Mouse (Mus musculus): ENCODE data around the gene Lmntd1. TPM values are rescaled to one million over a fixed set of nuclear protein-coding genes. Genes with fewer than 3 reads are reported as not detected.

Gene Lmntd1
- polyA plus RNA-seq, 1 experiment from 2014 or later, result 0.78 TPM

DNA sequence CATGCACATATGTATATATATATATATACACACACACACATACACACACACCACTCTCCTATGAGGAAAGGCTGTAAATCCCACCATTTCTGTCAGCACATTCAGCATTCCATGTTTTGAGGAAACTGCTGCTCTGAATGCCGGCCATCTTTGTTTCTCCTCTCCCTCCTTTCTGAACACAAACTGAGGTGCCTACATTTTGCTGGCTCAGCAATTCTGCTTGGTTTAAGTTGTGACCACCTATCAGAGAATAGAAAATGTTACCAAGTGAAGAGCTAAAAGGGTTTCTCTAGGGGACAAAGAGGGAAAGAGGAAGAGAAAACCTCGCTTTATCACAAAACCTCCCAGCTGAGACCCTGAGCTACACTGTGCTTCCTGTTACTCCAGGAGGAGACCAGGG, 20.3 kb upstream of the Lmntd1 start:
- WGBS, result 85% methylated on average over 2 of the region's 2 CpGs
- H3K36me3 ChIP-seq, result no peaks in the 10 kb centered on the region
- peaks cover 3% of the 10 kb centered on the region; the same call in 1 of the 2 replicates for H3K9me3 ChIP-seq

DNA sequence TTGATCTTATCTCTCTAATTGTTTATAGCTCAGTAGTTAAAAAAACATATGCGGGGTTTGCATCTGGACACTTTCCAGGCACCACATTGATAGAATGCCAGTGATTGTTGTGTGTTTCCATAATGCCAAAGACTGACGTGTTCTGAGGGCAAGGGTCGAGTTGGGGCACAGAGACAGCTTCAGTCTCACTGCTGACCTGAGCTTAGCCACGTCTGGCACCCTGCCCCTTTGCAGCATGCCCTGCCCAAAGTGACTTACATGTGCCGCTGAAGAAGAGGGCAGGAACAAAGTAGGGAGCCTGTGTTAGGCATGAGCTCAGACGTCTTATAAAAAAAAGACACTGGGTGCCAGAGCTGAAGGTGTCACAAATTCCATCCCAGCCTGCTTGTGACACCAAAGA, 16.1 kb upstream of the Lmntd1 start:
- Histone ChIP-seq H3K4me2 (replicated peaks) (no peak overlapping the region), H3K4me3 (replicated peaks) (no peak overlapping the region), H3K9me3 (peaks cover 3% of the 10 kb centered on the region; the same call in 1 of the 2 replicates), H3K9ac (replicated peaks) (no peak overlapping the region), H3K36me3 (no peaks in the 10 kb centered on the region), H3K27ac (no peak overlapping the region), H3K27me3 (no peaks in the 10 kb centered on the region), H3K4me1 (replicated peaks) (no peaks in the 10 kb centered on the region)
- ATAC-seq, result no peak
- 65% methylated on average over 6 of the region's 6 CpGs for WGBS

More for the DNA sequence above, 20.3 kb upstream of the Lmntd1 start:
- Histone ChIP-seq H3K4me1 (replicated peaks) (no peaks in the 10 kb centered on the region), H3K9ac (replicated peaks) (no peak overlapping the region), H3K27me3 (no peaks in the 10 kb centered on the region), H3K27ac (no peak overlapping the region), H3K4me3 (replicated peaks) (no peak overlapping the region), H3K4me2 (replicated peaks) (no peak overlapping the region)
- ATAC-seq, result no peak

- H3K4me1 ChIP-seq (replicated peaks), result no peaks in the 10 kb centered on the region
- no peak for ATAC-seq
- 87% methylated on average over 4 of the region's 4 CpGs for WGBS
Measured at GRCm38 (mm10) chr6:145623141-145623540, 9.0 kb upstream of the Lmntd1 start.

GRCm38 (mm10) chr6:145616402-145617229, 2.5 kb upstream of the Lmntd1 start:
- WGBS, result 88% methylated on average over 5 of the region's 5 CpGs
- peaks cover 4% of the 10 kb centered on the region; the same call in 1 of the 2 replicates for H3K4me1 ChIP-seq (replicated peaks)
- no peak for ATAC-seq
- H3K4me3 ChIP-seq (replicated peaks), result no peak overlapping the region
- H3K9me3 ChIP-seq, result no peaks in the 10 kb centered on the region
- H3K27ac ChIP-seq, result no peak overlapping the region
- no peak overlapping the region for H3K4me2 ChIP-seq (replicated peaks)
- H3K36me3 ChIP-seq, result no peaks in the 10 kb centered on the region
- H3K27me3 ChIP-seq, result no peaks in the 10 kb centered on the region
- H3K9ac ChIP-seq (replicated peaks), result no peak overlapping the region

More at GRCm38 (mm10) chr6:145623141-145623540, 9.0 kb upstream of the Lmntd1 start:
- Histone ChIP-seq H3K36me3 (no peaks in the 10 kb centered on the region), H3K27ac (no peak overlapping the region), H3K9me3 (no peaks in the 10 kb centered on the region), H3K4me2 (replicated peaks) (no peak overlapping the region), H3K4me3 (replicated peaks) (no peak overlapping the region), H3K9ac (replicated peaks) (no peak overlapping the region), H3K27me3 (no peaks in the 10 kb centered on the region)

- WGBS, result 96% methylated on average over 31 of the region's 31 CpGs
- H3K9me3 ChIP-seq, result no peaks in the 10 kb centered on the region
- H3K27ac ChIP-seq, result no peak within 1 kb of the TSS
- ATAC-seq, result no peak
- H3K4me2 ChIP-seq (replicated peaks), result no peak within 1 kb of the TSS
- no peak within 1 kb of the TSS for H3K4me3 ChIP-seq (replicated peaks)
- peaks cover 4% of the 10 kb centered on the region; the same call in 1 of the 2 replicates for H3K4me1 ChIP-seq (replicated peaks)
- H3K9ac ChIP-seq (replicated peaks), result no peak within 1 kb of the TSS
- no peaks in the 10 kb centered on the region for H3K36me3 ChIP-seq
- no peaks in the 10 kb centered on the region for H3K27me3 ChIP-seq
Measured at GRCm38 (mm10) chr6:145615666-145616210, 1.6 kb upstream of the Lmntd1 start, which contains the start of gene Tuba3b. Gene Tuba3b (plus strand): TSS chr6:145615757.

DNA sequence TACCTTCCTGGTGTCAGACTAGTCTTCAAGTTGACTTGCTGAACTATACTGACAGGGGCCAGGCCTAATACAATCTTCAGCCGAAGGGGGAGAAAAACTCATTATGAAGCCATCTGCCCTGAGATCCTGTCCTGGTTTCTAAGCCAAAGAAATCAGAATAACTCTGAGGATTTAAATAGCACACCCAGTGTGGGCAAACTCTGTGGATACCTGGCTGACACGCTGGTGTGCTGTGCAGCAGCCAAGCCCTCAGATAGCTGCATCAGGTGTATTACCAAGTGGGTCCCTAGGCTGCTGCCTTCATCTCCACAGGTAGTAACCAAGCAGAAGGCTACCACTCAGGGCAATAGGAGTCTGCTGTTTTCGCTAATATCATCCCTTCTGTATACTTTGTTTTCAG, 1.5 kb downstream of the Lmntd1 start:
- 81% methylated on average over 3 of the region's 3 CpGs for WGBS
- H3K4me2 ChIP-seq (replicated peaks), result no peak overlapping the region
- no peaks in the 10 kb centered on the region for H3K36me3 ChIP-seq
- H3K9ac ChIP-seq (replicated peaks), result no peak overlapping the region
- H3K4me3 ChIP-seq (replicated peaks), result no peak overlapping the region
- H3K27ac ChIP-seq, result no peak overlapping the region
- ATAC-seq, result no peak
- H3K4me1 ChIP-seq (replicated peaks), result peaks cover 4% of the 10 kb centered on the region; the same call in 1 of the 2 replicates
- H3K27me3 ChIP-seq, result no peaks in the 10 kb centered on the region
- no peaks in the 10 kb centered on the region for H3K9me3 ChIP-seq

GRCm38 (mm10) chr6:145610901-145611300, 3.2 kb downstream of the Lmntd1 start:
- WGBS, result 79% methylated on average over 5 of the region's 5 CpGs
- H3K27me3 ChIP-seq, result no peaks in the 10 kb centered on the region

DNA sequence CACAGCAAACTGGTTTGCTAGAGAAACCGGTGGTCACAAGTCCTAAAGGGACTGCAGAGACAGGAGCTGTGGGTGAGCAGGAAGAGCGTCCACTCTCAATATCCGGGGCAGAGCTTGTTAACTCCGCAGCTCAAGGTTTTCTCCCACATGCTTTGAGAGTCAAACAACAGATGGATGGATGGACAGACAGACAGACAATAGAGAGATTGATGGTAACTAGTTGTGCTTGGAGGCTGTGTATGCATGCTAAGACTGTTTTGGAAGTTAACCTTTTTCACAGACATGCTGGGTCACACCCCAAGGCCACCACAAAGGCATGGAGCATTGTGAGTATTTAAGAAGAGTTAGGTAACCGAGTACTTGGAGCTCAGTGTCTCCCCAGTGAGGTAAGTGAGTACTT, 5.4 kb downstream of the Lmntd1 start:
- H3K9ac ChIP-seq (replicated peaks), result no peak overlapping the region

More at GRCm38 (mm10) chr6:145610901-145611300, 3.2 kb downstream of the Lmntd1 start:
- Histone ChIP-seq H3K9ac (replicated peaks) (no peak overlapping the region), H3K27ac (no peak overlapping the region), H3K4me2 (replicated peaks) (no peak overlapping the region), H3K36me3 (no peaks in the 10 kb centered on the region), H3K9me3 (no peaks in the 10 kb centered on the region), H3K4me1 (replicated peaks) (peaks cover 4% of the 10 kb centered on the region; the same call in 1 of the 2 replicates), H3K4me3 (replicated peaks) (no peak overlapping the region)
- ATAC-seq, result no peak

DNA sequence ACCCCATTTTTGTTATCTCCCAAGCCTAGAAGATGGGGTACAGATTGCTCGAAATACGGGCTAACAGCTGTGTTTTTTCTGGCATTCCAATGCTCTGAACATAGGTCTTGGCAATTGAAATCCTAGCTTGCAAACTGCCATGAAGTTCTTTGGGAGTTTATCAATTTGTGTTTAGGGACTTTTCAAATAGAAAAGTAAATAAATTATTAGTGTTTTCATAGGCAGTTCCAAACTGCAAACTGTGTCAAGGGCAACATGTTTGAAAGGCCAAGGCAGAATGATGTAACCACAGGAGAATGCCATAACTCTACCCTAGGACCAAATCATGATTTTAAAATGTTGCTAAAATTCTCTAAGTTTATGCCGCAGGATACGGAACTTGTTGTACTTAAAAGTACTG, 6.4 kb downstream of the Lmntd1 start:
- no peak overlapping the region for H3K27ac ChIP-seq
- H3K36me3 ChIP-seq, result no peaks in the 10 kb centered on the region
- 94% methylated on average over 4 of the region's 4 CpGs for WGBS

More for the DNA sequence above, 5.4 kb downstream of the Lmntd1 start:
- no peak for ATAC-seq
- Histone ChIP-seq H3K27me3 (no peaks in the 10 kb centered on the region), H3K4me2 (replicated peaks) (no peak overlapping the region), H3K36me3 (no peaks in the 10 kb centered on the region), H3K9me3 (no peaks in the 10 kb centered on the region), H3K4me1 (replicated peaks) (peaks cover 20% of the 10 kb centered on the region), H3K27ac (no peak overlapping the region), H3K4me3 (replicated peaks) (no peak overlapping the region)
- 93% methylated on average over 5 of the region's 5 CpGs for WGBS

DNA sequence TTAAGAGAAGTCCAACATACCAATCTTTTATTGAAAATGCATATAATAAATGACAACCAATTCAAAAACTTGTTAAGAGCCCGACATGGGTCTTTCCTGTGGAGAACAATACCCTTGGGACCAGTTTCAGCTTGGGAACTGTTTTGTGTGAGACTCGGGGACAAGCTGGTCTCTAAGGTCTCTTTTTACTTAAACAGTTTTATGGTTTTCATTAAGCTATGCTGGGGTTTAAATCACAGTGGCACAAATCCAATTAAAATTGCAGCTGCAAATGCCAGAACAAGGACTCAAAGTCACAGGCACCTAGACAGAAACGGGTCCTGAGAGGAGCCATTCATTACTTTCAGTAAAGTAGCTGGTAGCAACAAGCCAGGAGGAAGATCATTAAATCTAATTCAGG, 8.9 kb downstream of the Lmntd1 start:
- H3K27ac ChIP-seq, result 0 out of 2 replicates have a peak overlapping the region, but pooled peaks have one; percentile 10
- H3K4me1 ChIP-seq (replicated peaks), result peaks cover 18% of the 10 kb centered on the region
- no peak for ATAC-seq
- H3K4me3 ChIP-seq (replicated peaks), result no peak overlapping the region
- H3K27me3 ChIP-seq, result no peaks in the 10 kb centered on the region
- no peak overlapping the region for H3K4me2 ChIP-seq (replicated peaks)
- H3K9ac ChIP-seq (replicated peaks), result no peak overlapping the region
- no peaks in the 10 kb centered on the region for H3K36me3 ChIP-seq
- no peaks in the 10 kb centered on the region for H3K9me3 ChIP-seq
- WGBS, result 30% methylated on average over 3 of the region's 3 CpGs

More for the DNA sequence above, 6.4 kb downstream of the Lmntd1 start:
- H3K27me3 ChIP-seq, result no peaks in the 10 kb centered on the region
- no peak for ATAC-seq
- no peak overlapping the region for H3K4me2 ChIP-seq (replicated peaks)
- H3K9ac ChIP-seq (replicated peaks), result no peak overlapping the region
- peaks cover 16% of the 10 kb centered on the region for H3K4me1 ChIP-seq (replicated peaks)
- no peak overlapping the region for H3K4me3 ChIP-seq (replicated peaks)
- H3K9me3 ChIP-seq, result no peaks in the 10 kb centered on the region

- WGBS, result 85% methylated on average over 4 of the region's 4 CpGs
- no peaks in the 10 kb centered on the region for H3K27me3 ChIP-seq
- no peaks in the 10 kb centered on the region for H3K36me3 ChIP-seq
- no peak overlapping the region for H3K4me3 ChIP-seq (replicated peaks)
- peaks cover 18% of the 10 kb centered on the region for H3K4me1 ChIP-seq (replicated peaks)
- no peak overlapping the region for H3K9ac ChIP-seq (replicated peaks)
- no peak overlapping the region for H3K27ac ChIP-seq
- no peak for ATAC-seq
- H3K9me3 ChIP-seq, result no peaks in the 10 kb centered on the region
- no peak overlapping the region for H3K4me2 ChIP-seq (replicated peaks)
Measured at GRCm38 (mm10) chr6:145604648-145605047, 9.5 kb downstream of the Lmntd1 start.

DNA sequence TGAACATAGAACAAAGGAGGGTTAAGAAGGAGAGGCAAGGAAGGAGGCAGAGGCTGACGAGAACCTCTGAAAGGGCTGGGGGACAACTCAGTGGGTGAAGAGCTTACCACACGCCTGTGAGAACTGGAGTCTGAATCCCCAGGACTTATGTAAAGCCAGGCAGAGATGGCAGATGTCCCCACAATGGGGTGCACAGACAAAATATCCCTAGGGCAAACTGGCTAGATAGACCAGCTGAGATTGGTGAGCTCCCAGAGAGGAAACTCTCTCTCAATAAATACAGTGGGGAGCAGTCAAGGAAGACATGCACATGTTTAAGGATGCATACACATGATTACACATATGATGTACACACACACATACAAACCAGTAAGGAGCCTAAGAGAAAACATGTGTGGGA, 10.0 kb downstream of the Lmntd1 start:
- no peak for ATAC-seq
- WGBS, result 12% methylated on average over 2 of the region's 2 CpGs
- H3K27ac ChIP-seq, result peak overlapping the region; percentile 45; the same call in 1 of the 2 replicates

More for the DNA sequence above, 10.0 kb downstream of the Lmntd1 start:
- Histone ChIP-seq H3K4me1 (replicated peaks) (peaks cover 18% of the 10 kb centered on the region), H3K9me3 (no peaks in the 10 kb centered on the region), H3K36me3 (no peaks in the 10 kb centered on the region), H3K4me3 (replicated peaks) (no peak overlapping the region), H3K27me3 (no peaks in the 10 kb centered on the region), H3K4me2 (replicated peaks) (no peak overlapping the region), H3K9ac (replicated peaks) (no peak overlapping the region)

All from midbrain, embryonic 13.5 days (tissue).